Mouse (Mus musculus) adrenal gland, postnatal 25 days (tissue): Measurements from ENCODE around the gene Mtx1. TPM values are rescaled to one million over a fixed set of nuclear protein-coding genes. Genes with fewer than 3 reads are reported as not detected.

Source experiments
- DNase-seq: peaks from one replicate; pipeline ENCODE4 v3.0.0; 2021; ENCODE audit warnings: mixed read lengths
- total RNA-seq: library from RNA; stranded (reverse); gene quantifications from 2 replicates; pipeline ENCODE4 v1.2.3, GENCODE M21; 2021

Mtx1 gene
- total RNA-seq, 1 experiment from 2014 or later, result 154 TPM

- DNase-seq, result peak; percentile 93
Observed at GRCm38 (mm10) chr3:89213803-89214530, 12.9 kb downstream of the Mtx1 start.

GRCm38 (mm10) chr3:89210731-89211130, 16.2 kb downstream of the Mtx1 start:
- peak; percentile 41 for DNase-seq

GRCm38 (mm10) chr3:89210162-89210561, 16.7 kb downstream of the Mtx1 start:
- no peak for DNase-seq

GRCm38 (mm10) chr3:89209731-89210130, 17.2 kb downstream of the Mtx1 start:
- no peak for DNase-seq

- no peak for DNase-seq
Observed at GRCm38 (mm10) chr3:89208736-89209135, 18.2 kb downstream of the Mtx1 start.

GRCm38 (mm10) chr3:89208075-89208657, 18.7 kb downstream of the Mtx1 start:
- DNase-seq, result no peak

GRCm38 (mm10) chr3:89206695-89207094, 20.2 kb downstream of the Mtx1 start:
- DNase-seq, result no peak

- no peak for DNase-seq
Observed at GRCm38 (mm10) chr3:89206079-89206478, 20.8 kb downstream of the Mtx1 start.

GRCm38 (mm10) chr3:89203142-89203514, 23.8 kb downstream of the Mtx1 start:
- no peak for DNase-seq

- peak; percentile 82 for DNase-seq
Observed at GRCm38 (mm10) chr3:89202253-89203141, 24.4 kb downstream of the Mtx1 start, which contains the start of gene Gba. Gene Gba (plus strand): TSS chr3:89202928.

- no peak for DNase-seq
Observed at GRCm38 (mm10) chr3:89199839-89200238, 27.0 kb downstream of the Mtx1 start.

- peak; percentile 91 for DNase-seq
Observed at GRCm38 (mm10) chr3:89195979-89196877, 30.7 kb downstream of the Mtx1 start.

- DNase-seq, result no peak
Observed at GRCm38 (mm10) chr3:89193853-89194252, 33.0 kb downstream of the Mtx1 start.

GRCm38 (mm10) chr3:89193351-89193750, 33.5 kb downstream of the Mtx1 start:
- no peak for DNase-seq

- DNase-seq, result no peak
Observed at GRCm38 (mm10) chr3:89190436-89190835, 36.5 kb downstream of the Mtx1 start.

- DNase-seq, result no peak
Observed at GRCm38 (mm10) chr3:89188478-89188875, 38.4 kb downstream of the Mtx1 start.

- DNase-seq, result no peak
Observed at GRCm38 (mm10) chr3:89187690-89188477, 39.0 kb downstream of the Mtx1 start.

GRCm38 (mm10) chr3:89187197-89187596, 39.7 kb downstream of the Mtx1 start:
- no peak for DNase-seq

GRCm38 (mm10) chr3:89183959-89184315, 43.0 kb downstream of the Mtx1 start:
- no peak for DNase-seq

GRCm38 (mm10) chr3:89183058-89183958, 43.6 kb downstream of the Mtx1 start, which contains the start of gene Fam189b:
Gene Fam189b (plus strand): TSS chr3:89183143.
- peak; percentile 83 for DNase-seq
